Mouse (Mus musculus): ENCODE results near the gene Il33. TPM values are rescaled to one million over a fixed set of nuclear protein-coding genes. Genes with fewer than 3 reads are reported as not detected.

Gene Il33
- polyA plus RNA-seq, 1 experiment, result 3.1 TPM

GRCm38 (mm10) chr19:29955454-29955853 lies 30.5 kb downstream of the Il33 start:
- Histone ChIP-seq H3K36me3 (ENCODE audit: control insufficient read depth, insufficient read depth, low read length) (no peaks in the 10 kb centered on the region), H3K4me3 (ENCODE audit: extremely low read depth, insufficient read depth, insufficient read length) (no peak overlapping the region), H3K27me3 (ENCODE audit: control insufficient read depth, insufficient read depth, low read length) (no peaks in the 10 kb centered on the region), H3K4me1 (ENCODE audit: control insufficient read depth, insufficient read depth, insufficient read length) (no peaks in the 10 kb centered on the region), H3K27ac (ENCODE audit: insufficient read depth, low read length) (no peak overlapping the region)
- no peak for TF ChIP-seq CTCF (IDR thresholded peaks at IDR 0.05; ENCODE audit: extremely low read depth, insufficient read depth, insufficient read length, insufficient replicate concordance)
- no peak for DNase-seq (ENCODE audit: low read depth in 1 of 2, low spot score in 2 of 2)
- WGBS, result 88% methylated on average over 2 of the region's 2 CpGs

GRCm38 (mm10) chr19:29960906-29961305 lies 36.0 kb downstream of the Il33 start:
- Histone ChIP-seq H3K36me3 (ENCODE audit: control insufficient read depth, insufficient read depth, low read length) (no peaks in the 10 kb centered on the region), H3K27me3 (ENCODE audit: control insufficient read depth, insufficient read depth, low read length) (no peaks in the 10 kb centered on the region), H3K4me1 (ENCODE audit: control insufficient read depth, insufficient read depth, insufficient read length) (no peaks in the 10 kb centered on the region), H3K27ac (ENCODE audit: insufficient read depth, low read length) (no peak overlapping the region), H3K4me3 (ENCODE audit: extremely low read depth, insufficient read depth, insufficient read length) (no peak overlapping the region)
- DNase-seq (ENCODE audit: low read depth in 1 of 2, low spot score in 2 of 2), result no peak
- 82% methylated on average over 4 of the region's 4 CpGs for WGBS
- TF ChIP-seq POLR2A (IDR thresholded peaks at IDR 0.05; ENCODE audit: low read depth, low read length), result no peak
- no peak for TF ChIP-seq CTCF (IDR thresholded peaks at IDR 0.05; ENCODE audit: extremely low read depth, insufficient read depth, insufficient read length, insufficient replicate concordance)

- H3K4me1 ChIP-seq (ENCODE audit: control insufficient read depth, insufficient read depth, insufficient read length), result no peaks in the 10 kb centered on the region
- WGBS, result 56% methylated on average over 6 of the region's 6 CpGs
- no peak overlapping the region for H3K27ac ChIP-seq (ENCODE audit: insufficient read depth, low read length)
- no peaks in the 10 kb centered on the region for H3K27me3 ChIP-seq (ENCODE audit: control insufficient read depth, insufficient read depth, low read length)
- no peaks in the 10 kb centered on the region for H3K36me3 ChIP-seq (ENCODE audit: control insufficient read depth, insufficient read depth, low read length)
- DNase-seq (ENCODE audit: low read depth in 1 of 2, low spot score in 2 of 2), result no peak
- no peak for TF ChIP-seq POLR2A (IDR thresholded peaks at IDR 0.05; ENCODE audit: low read depth, low read length)
- no peak overlapping the region for H3K4me3 ChIP-seq (ENCODE audit: extremely low read depth, insufficient read depth, insufficient read length)
Observed at GRCm38 (mm10) chr19:29961842-29962241, 36.9 kb downstream of the Il33 start.

GRCm38 (mm10) chr19:29963598-29964092 lies 38.7 kb downstream of the Il33 start:
- Histone ChIP-seq H3K36me3 (ENCODE audit: control insufficient read depth, insufficient read depth, low read length) (no peaks in the 10 kb centered on the region), H3K27ac (ENCODE audit: insufficient read depth, low read length) (no peak overlapping the region), H3K27me3 (ENCODE audit: control insufficient read depth, insufficient read depth, low read length) (no peaks in the 10 kb centered on the region), H3K4me3 (ENCODE audit: extremely low read depth, insufficient read depth, insufficient read length) (no peak overlapping the region), H3K4me1 (ENCODE audit: control insufficient read depth, insufficient read depth, insufficient read length) (no peaks in the 10 kb centered on the region)
- TF ChIP-seq POLR2A (IDR thresholded peaks at IDR 0.05; ENCODE audit: low read depth, low read length), result no peak
- no peak for TF ChIP-seq CTCF (IDR thresholded peaks at IDR 0.05; ENCODE audit: extremely low read depth, insufficient read depth, insufficient read length, insufficient replicate concordance)
- no peak for DNase-seq (ENCODE audit: low read depth in 1 of 2, low spot score in 2 of 2)
- WGBS, result 79% methylated on average over 2 of the region's 2 CpGs

- 90% methylated on average over 3 of the region's 3 CpGs for WGBS
- no peaks in the 10 kb centered on the region for H3K36me3 ChIP-seq (ENCODE audit: control insufficient read depth, insufficient read depth, low read length)
Observed at GRCm38 (mm10) chr19:29967960-29968359, 43.0 kb downstream of the Il33 start.

GRCm38 (mm10) chr19:29973396-29973795 lies 48.5 kb downstream of the Il33 start:
- no peak for DNase-seq (ENCODE audit: low read depth in 1 of 2, low spot score in 2 of 2)
- H3K36me3 ChIP-seq (ENCODE audit: control insufficient read depth, insufficient read depth, low read length), result no peaks in the 10 kb centered on the region
- 71% methylated on average over 5 of the region's 5 CpGs for WGBS
- H3K27ac ChIP-seq (ENCODE audit: insufficient read depth, low read length), result no peak overlapping the region
- H3K4me1 ChIP-seq (ENCODE audit: control insufficient read depth, insufficient read depth, insufficient read length), result no peaks in the 10 kb centered on the region
- no peaks in the 10 kb centered on the region for H3K27me3 ChIP-seq (ENCODE audit: control insufficient read depth, insufficient read depth, low read length)
- TF ChIP-seq POLR2A (IDR thresholded peaks at IDR 0.05; ENCODE audit: low read depth, low read length), result no peak
- no peak for TF ChIP-seq CTCF (IDR thresholded peaks at IDR 0.05; ENCODE audit: extremely low read depth, insufficient read depth, insufficient read length, insufficient replicate concordance)
- no peak overlapping the region for H3K4me3 ChIP-seq (ENCODE audit: extremely low read depth, insufficient read depth, insufficient read length)

More at GRCm38 (mm10) chr19:29967960-29968359, 43.0 kb downstream of the Il33 start:
- Histone ChIP-seq H3K27ac (ENCODE audit: insufficient read depth, low read length) (no peak overlapping the region), H3K27me3 (ENCODE audit: control insufficient read depth, insufficient read depth, low read length) (no peaks in the 10 kb centered on the region), H3K4me3 (ENCODE audit: extremely low read depth, insufficient read depth, insufficient read length) (no peak overlapping the region), H3K4me1 (ENCODE audit: control insufficient read depth, insufficient read depth, insufficient read length) (no peaks in the 10 kb centered on the region)
- DNase-seq (ENCODE audit: low read depth in 1 of 2, low spot score in 2 of 2), result no peak
- TF ChIP-seq POLR2A (IDR thresholded peaks at IDR 0.05; ENCODE audit: low read depth, low read length) (no peak), CTCF (IDR thresholded peaks at IDR 0.05; ENCODE audit: extremely low read depth, insufficient read depth, insufficient read length, insufficient replicate concordance) (no peak)

GRCm38 (mm10) chr19:29978847-29979246 lies 53.9 kb downstream of the Il33 start:
- 52% methylated on average over 2 of the region's 2 CpGs for WGBS
- H3K4me1 ChIP-seq (ENCODE audit: control insufficient read depth, insufficient read depth, insufficient read length), result no peaks in the 10 kb centered on the region
- H3K36me3 ChIP-seq (ENCODE audit: control insufficient read depth, insufficient read depth, low read length), result no peaks in the 10 kb centered on the region
- no peak overlapping the region for H3K4me3 ChIP-seq (ENCODE audit: extremely low read depth, insufficient read depth, insufficient read length)
- TF ChIP-seq CTCF (IDR thresholded peaks at IDR 0.05; ENCODE audit: extremely low read depth, insufficient read depth, insufficient read length, insufficient replicate concordance) (no peak), POLR2A (IDR thresholded peaks at IDR 0.05; ENCODE audit: low read depth, low read length) (no peak)
- no peak overlapping the region for H3K27ac ChIP-seq (ENCODE audit: insufficient read depth, low read length)
- no peak for DNase-seq (ENCODE audit: low read depth in 1 of 2, low spot score in 2 of 2)
- no peaks in the 10 kb centered on the region for H3K27me3 ChIP-seq (ENCODE audit: control insufficient read depth, insufficient read depth, low read length)

All from spleen, adult 2 months (tissue).